Mouse (Mus musculus): ENCODE results near the gene Dolpp1. TPM values are rescaled to one million over a fixed set of nuclear protein-coding genes. Genes with fewer than 3 reads are reported as not detected.
A peak's percentile ranks its signal among the peaks of the same experiment; 100 is the strongest.

The Dolpp1 gene
- polyA plus RNA-seq, 1 experiment from 2014 or later = 41.7 TPM

DNA sequence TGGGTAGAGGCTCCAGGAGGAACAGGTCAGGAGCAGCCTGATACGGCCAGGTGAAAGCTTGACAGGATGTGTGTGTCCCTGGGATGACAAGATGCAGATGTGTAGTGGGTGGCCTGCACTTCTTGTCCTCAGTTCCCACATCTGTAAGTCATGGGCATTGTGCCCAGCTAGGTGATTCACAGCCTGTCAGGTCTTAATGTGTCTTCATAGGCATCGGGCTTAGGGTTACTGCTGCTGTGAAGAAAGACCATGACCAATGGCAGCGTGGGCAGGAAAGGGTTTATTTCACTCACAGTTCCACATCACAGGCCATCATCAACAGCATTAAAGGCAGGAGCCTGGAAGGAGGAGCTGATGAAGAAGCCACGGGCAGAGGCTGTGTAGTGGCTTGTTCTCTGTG, 6.5 kb upstream of the Dolpp1 start:
- Histone ChIP-seq H3K4me2 (ENCODE audit: low read length) (no peak overlapping the region), H3K27me3 (replicated peaks; ENCODE audit: control insufficient read depth, insufficient read depth, low read length) (no peaks in the 10 kb centered on the region), H3K4me3 (ENCODE audit: low read depth, low read length) (no peak overlapping the region), H3K4me1 (replicated peaks; ENCODE audit: control insufficient read depth, insufficient read depth, low read length) (no peaks in the 10 kb centered on the region), H3K27ac (ENCODE audit: low read depth) (no peak overlapping the region), H3K9ac (ENCODE audit: low read length) (no peak overlapping the region), H3K36me3 (ENCODE audit: control insufficient read depth, insufficient read depth, low read length) (peaks cover 25% of the 10 kb centered on the region), H3K9me3 (ENCODE audit: control insufficient read depth, low read length) (no peaks in the 10 kb centered on the region)
- WGBS = 79% methylated on average over 4 of the region's 4 CpGs
- DNase-seq (ENCODE audit: low spot score) = no peak
- ATAC-seq (replicated peaks; ENCODE audit: low FRiP score, low TSS enrichment, low read depth) = no peak

DNA sequence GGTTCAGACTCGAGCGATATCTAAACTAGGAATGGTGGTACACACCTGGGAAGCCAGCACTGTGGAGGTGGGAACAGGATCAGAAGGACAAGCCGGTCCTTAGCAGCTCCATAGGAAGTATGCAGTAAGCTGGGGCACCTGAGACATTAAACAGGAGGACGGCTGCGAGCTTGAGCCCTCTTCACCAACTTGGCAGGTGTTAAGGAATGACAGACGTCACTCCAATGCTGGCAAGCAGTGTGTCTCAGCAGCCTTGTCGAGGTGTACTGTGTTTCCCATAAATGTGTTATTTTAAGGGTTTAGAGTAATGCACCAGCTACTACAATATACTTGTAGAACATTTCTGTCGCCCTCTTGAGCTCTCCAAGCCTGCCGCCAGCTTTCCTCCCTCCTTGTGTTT, 5.1 kb upstream of the Dolpp1 start:
- Histone ChIP-seq H3K9ac (ENCODE audit: low read length) (no peak overlapping the region), H3K27ac (ENCODE audit: low read depth) (no peak overlapping the region), H3K4me2 (ENCODE audit: low read length) (no peak overlapping the region), H3K27me3 (replicated peaks; ENCODE audit: control insufficient read depth, insufficient read depth, low read length) (no peaks in the 10 kb centered on the region), H3K36me3 (ENCODE audit: control insufficient read depth, insufficient read depth, low read length) (peaks cover 16% of the 10 kb centered on the region), H3K9me3 (ENCODE audit: control insufficient read depth, low read length) (no peaks in the 10 kb centered on the region), H3K4me1 (replicated peaks; ENCODE audit: control insufficient read depth, insufficient read depth, low read length) (peaks cover 3% of the 10 kb centered on the region; the same call in 1 of the 2 replicates), H3K4me3 (ENCODE audit: low read depth, low read length) (no peak overlapping the region)
- 78% methylated on average over 9 of the region's 9 CpGs for WGBS
- DNase-seq (ENCODE audit: low spot score) = no peak
- ATAC-seq (replicated peaks; ENCODE audit: low FRiP score, low TSS enrichment, low read depth) = no peak

DNA sequence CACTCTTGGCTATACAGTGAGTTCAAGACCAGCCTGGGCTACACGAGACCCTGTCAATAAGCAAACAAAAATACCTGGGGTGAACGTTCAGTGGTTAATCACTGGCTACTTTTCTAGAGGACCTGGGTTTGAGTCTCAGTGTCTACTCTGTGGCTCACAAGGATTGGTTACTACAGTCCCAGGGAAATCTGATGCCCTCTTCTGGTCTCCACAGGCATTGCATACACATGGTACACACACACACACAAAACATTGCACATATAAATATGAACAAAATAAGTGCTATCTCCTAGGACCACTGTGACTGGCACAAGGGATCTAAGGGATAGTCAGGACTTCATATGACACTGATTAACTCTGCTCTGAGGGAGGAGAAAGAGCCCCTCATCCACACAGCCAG, 3.1 kb upstream of the Dolpp1 start:
- Histone ChIP-seq H3K9ac (ENCODE audit: low read length) (no peak overlapping the region), H3K4me1 (replicated peaks; ENCODE audit: control insufficient read depth, insufficient read depth, low read length) (peaks cover 10% of the 10 kb centered on the region), H3K27me3 (replicated peaks; ENCODE audit: control insufficient read depth, insufficient read depth, low read length) (no peaks in the 10 kb centered on the region), H3K36me3 (ENCODE audit: control insufficient read depth, insufficient read depth, low read length) (peaks cover 5% of the 10 kb centered on the region), H3K9me3 (ENCODE audit: control insufficient read depth, low read length) (no peaks in the 10 kb centered on the region), H3K27ac (ENCODE audit: low read depth) (no peak overlapping the region), H3K4me3 (ENCODE audit: low read depth, low read length) (no peak overlapping the region), H3K4me2 (ENCODE audit: low read length) (no peak overlapping the region)
- no peak for DNase-seq (ENCODE audit: low spot score)
- ATAC-seq (replicated peaks; ENCODE audit: low FRiP score, low TSS enrichment, low read depth) = no peak
- 90% methylated on average over 2 of the region's 2 CpGs for WGBS

DNA sequence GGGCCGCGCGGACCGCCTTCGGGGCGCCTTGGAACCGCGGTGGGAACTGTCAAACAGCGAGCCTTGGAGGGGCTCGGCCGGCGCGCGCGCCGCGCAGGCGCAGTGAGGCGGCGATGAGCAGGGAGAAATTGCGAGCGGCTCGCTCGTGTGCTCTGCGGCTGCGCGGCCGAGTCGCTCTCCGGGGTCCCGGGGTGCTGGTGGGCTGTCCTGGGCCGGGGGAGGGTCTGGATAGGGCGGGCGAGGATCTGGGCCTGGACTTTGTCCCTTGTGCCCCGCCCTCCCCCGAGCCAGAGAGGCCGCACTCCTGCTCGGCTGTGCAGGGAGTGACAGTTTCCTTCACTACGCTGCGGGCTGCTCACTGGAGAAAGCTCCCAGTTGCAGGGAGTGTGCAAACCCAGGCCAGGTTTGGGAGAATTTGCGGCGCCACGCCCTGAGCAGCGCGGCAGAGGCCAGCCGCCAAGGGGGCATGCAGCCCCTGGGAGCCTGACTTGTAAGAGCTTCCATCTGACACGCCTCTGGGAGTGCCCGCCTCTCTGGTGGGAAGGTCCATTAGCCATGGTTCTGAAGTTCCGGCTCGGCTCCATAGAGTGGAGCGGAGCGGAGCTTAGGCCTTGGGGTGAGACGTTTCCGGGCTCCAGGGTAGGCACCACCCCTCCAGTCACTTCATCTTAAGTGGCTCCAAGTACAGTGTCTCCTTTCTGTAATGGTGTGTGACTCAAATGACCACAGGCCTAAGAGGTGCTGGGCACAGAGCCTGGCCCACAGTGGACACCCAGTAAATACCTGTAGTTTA, 719 bp downstream of the Dolpp1 start:
- peak; percentile 72 for ATAC-seq (replicated peaks; ENCODE audit: low FRiP score, low TSS enrichment, low read depth)
- Histone ChIP-seq H3K4me3 (ENCODE audit: low read depth, low read length) (peak overlapping the region; percentile 92), H3K36me3 (ENCODE audit: control insufficient read depth, insufficient read depth, low read length) (peaks cover 27% of the 10 kb centered on the region), H3K4me2 (ENCODE audit: low read length) (peak overlapping the region; percentile 66), H3K9ac (ENCODE audit: low read length) (peak overlapping the region; percentile 57), H3K4me1 (replicated peaks; ENCODE audit: control insufficient read depth, insufficient read depth, low read length) (peaks cover 10% of the 10 kb centered on the region), H3K9me3 (ENCODE audit: control insufficient read depth, low read length) (no peaks in the 10 kb centered on the region), H3K27ac (ENCODE audit: low read depth) (peak overlapping the region; percentile 84), H3K27me3 (replicated peaks; ENCODE audit: control insufficient read depth, insufficient read depth, low read length) (no peaks in the 10 kb centered on the region)
- no peak for DNase-seq (ENCODE audit: low spot score)
- whole genome bisulfite sequencing = under 1% methylated on average over 42 of the region's 54 CpGs

DNA sequence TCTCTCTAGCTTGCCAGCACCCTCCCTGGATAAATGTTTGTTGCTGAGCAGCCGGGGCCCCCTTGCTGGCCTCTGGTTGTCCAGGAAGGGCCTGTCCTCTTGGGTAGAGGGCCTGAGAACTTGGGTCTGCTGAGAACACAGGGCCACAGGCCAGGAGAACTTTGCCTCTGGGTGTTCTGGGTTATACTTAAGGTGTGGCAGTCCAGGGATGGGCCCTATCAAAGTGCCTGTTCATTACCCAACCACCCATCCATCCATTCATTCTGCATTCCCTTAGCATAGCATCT, 1.3 kb downstream of the Dolpp1 start:
- peaks cover 32% of the 10 kb centered on the region for H3K36me3 ChIP-seq (ENCODE audit: control insufficient read depth, insufficient read depth, low read length)
- 40% methylated on average over 1 of the region's 1 CpGs for WGBS
- ATAC-seq (replicated peaks; ENCODE audit: low FRiP score, low TSS enrichment, low read depth) = no peak

DNA sequence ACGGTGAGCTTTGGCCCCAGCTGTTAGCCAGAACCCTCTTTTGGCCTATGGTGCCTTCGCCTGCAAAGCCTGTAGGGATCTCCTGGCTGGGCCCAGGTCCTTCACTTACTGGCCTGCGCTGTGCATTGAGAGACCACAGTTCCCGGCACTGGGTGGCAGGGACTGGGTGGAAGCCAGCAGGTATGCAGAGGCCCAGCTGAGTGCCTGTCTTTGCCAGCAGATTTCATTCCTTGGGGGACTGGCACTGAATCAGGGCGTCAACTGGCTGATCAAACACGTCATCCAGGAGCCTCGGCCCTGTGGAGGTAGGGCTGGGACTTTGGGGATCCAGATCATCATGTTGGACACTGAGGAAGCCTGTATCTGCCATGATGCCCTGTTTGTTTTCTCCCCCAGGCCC, 3.7 kb downstream of the Dolpp1 start:
- no peaks in the 10 kb centered on the region for H3K9me3 ChIP-seq (ENCODE audit: control insufficient read depth, low read length)
- no peaks in the 10 kb centered on the region for H3K27me3 ChIP-seq (replicated peaks; ENCODE audit: control insufficient read depth, insufficient read depth, low read length)
- WGBS = 92% methylated on average over 7 of the region's 7 CpGs
- H3K36me3 ChIP-seq (ENCODE audit: control insufficient read depth, insufficient read depth, low read length) = peaks cover 54% of the 10 kb centered on the region
- peaks cover 13% of the 10 kb centered on the region for H3K4me1 ChIP-seq (replicated peaks; ENCODE audit: control insufficient read depth, insufficient read depth, low read length)
- ATAC-seq (replicated peaks; ENCODE audit: low FRiP score, low TSS enrichment, low read depth) = no peak
- no peak for DNase-seq (ENCODE audit: low spot score)
- no peak overlapping the region for H3K4me3 ChIP-seq (ENCODE audit: low read depth, low read length)
- H3K9ac ChIP-seq (ENCODE audit: low read length) = no peak overlapping the region
- H3K4me2 ChIP-seq (ENCODE audit: low read length) = no peak overlapping the region
- H3K27ac ChIP-seq (ENCODE audit: low read depth) = no peak overlapping the region

More for the DNA sequence above, 1.3 kb downstream of the Dolpp1 start:
- H3K4me2 ChIP-seq (ENCODE audit: low read length) = peak overlapping the region; percentile 66
- peak overlapping the region; percentile 57 for H3K9ac ChIP-seq (ENCODE audit: low read length)
- peaks cover 10% of the 10 kb centered on the region for H3K4me1 ChIP-seq (replicated peaks; ENCODE audit: control insufficient read depth, insufficient read depth, low read length)
- peak; percentile 54 for DNase-seq (ENCODE audit: low spot score)
- peak overlapping the region; percentile 84 for H3K27ac ChIP-seq (ENCODE audit: low read depth)
- H3K27me3 ChIP-seq (replicated peaks; ENCODE audit: control insufficient read depth, insufficient read depth, low read length) = no peaks in the 10 kb centered on the region
- no peaks in the 10 kb centered on the region for H3K9me3 ChIP-seq (ENCODE audit: control insufficient read depth, low read length)
- H3K4me3 ChIP-seq (ENCODE audit: low read depth, low read length) = peak overlapping the region; percentile 92

DNA sequence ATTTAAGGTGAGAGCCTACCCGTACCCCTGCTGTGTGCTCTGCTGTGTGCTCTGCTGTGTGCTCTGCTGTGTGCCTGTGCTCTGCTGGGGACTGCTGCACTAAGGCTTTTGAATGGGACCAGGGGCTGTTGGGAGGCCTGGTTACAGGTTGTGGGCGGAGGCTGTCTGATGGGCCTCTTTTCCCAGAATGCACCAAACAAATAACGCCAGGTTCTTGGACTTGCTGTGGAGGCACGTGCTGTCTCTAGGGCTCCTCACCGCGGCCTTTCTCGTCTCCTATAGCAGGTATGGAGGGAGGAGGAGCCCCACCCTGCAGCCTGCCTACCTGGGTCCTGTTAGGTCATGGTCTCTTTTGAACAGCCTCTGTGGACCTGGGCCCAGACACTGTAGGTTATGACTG, 4.2 kb downstream of the Dolpp1 start:
- Histone ChIP-seq H3K27ac (ENCODE audit: low read depth) (no peak overlapping the region), H3K36me3 (ENCODE audit: control insufficient read depth, insufficient read depth, low read length) (peaks cover 58% of the 10 kb centered on the region), H3K9me3 (ENCODE audit: control insufficient read depth, low read length) (no peaks in the 10 kb centered on the region), H3K27me3 (replicated peaks; ENCODE audit: control insufficient read depth, insufficient read depth, low read length) (no peaks in the 10 kb centered on the region), H3K4me2 (ENCODE audit: low read length) (no peak overlapping the region), H3K4me3 (ENCODE audit: low read depth, low read length) (no peak overlapping the region), H3K9ac (ENCODE audit: low read length) (no peak overlapping the region), H3K4me1 (replicated peaks; ENCODE audit: control insufficient read depth, insufficient read depth, low read length) (peaks cover 12% of the 10 kb centered on the region)
- DNase-seq (ENCODE audit: low spot score) (no peak), ATAC-seq (replicated peaks; ENCODE audit: low FRiP score, low TSS enrichment, low read depth) (no peak)
- WGBS = 87% methylated on average over 7 of the region's 7 CpGs

DNA sequence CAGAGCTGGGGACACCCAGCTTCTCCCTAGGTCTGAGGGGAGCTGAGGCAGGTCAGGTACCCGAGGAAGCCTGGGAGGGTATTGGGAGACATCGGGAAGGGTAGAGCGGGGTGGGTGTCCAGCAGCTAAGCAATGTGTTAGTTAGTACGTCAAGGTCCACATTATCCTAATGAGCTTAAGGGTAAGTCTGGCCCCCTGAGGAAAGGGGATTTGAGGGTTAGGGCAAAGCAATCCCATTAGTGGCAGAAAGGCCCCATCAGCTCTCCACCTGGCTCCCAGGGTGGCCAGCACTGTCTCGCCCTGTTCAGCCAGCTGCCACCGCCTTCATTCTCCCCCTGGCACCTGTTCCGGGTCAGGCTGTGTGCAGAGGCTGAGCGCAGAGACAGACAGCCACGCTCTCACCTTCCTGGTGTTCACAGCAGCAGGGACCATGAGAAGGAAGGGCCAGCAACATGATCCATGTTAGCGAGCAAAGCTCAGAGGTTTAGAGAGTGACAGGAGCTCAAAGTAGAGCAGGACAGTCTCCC, 6.0 kb downstream of the Dolpp1 start:
- WGBS = 87% methylated on average over 10 of the region's 10 CpGs

More for the DNA sequence above, 6.0 kb downstream of the Dolpp1 start:
- ATAC-seq (replicated peaks; ENCODE audit: low FRiP score, low TSS enrichment, low read depth) (no peak), DNase-seq (ENCODE audit: low spot score) (no peak)
- Histone ChIP-seq H3K27me3 (replicated peaks; ENCODE audit: control insufficient read depth, insufficient read depth, low read length) (no peaks in the 10 kb centered on the region), H3K4me3 (ENCODE audit: low read depth, low read length) (no peak overlapping the region), H3K9me3 (ENCODE audit: control insufficient read depth, low read length) (no peaks in the 10 kb centered on the region), H3K36me3 (ENCODE audit: control insufficient read depth, insufficient read depth, low read length) (peaks cover 72% of the 10 kb centered on the region), H3K9ac (ENCODE audit: low read length) (no peak overlapping the region), H3K4me1 (replicated peaks; ENCODE audit: control insufficient read depth, insufficient read depth, low read length) (peaks cover 10% of the 10 kb centered on the region), H3K27ac (ENCODE audit: low read depth) (no peak overlapping the region), H3K4me2 (ENCODE audit: low read length) (no peak overlapping the region)
